Mouse (Mus musculus) liver, embryonic 16.5 days (tissue): Measurements from ENCODE around the gene Aprt. TPM values are rescaled to one million over a fixed set of nuclear protein-coding genes. Genes with fewer than 3 reads are reported as not detected.
A peak's percentile ranks its signal among the peaks of the same experiment; 100 is the strongest.

ENCODE experiments used
- ATAC-seq: fragments of 200-750 bp; cut with Nextera tagmentation; 2 replicates; pipeline ENCODE4 v1.8.0; 2017; ENCODE audit warnings: low read depth, mild to moderate bottlenecking, moderate number of reproducible peaks, moderate library complexity
- H3K27ac ChIP-seq: fragments of 300-500 bp; sonication (generic); 2 replicates; pipeline ENCODE4 v1.5.1; 2014; ENCODE audit warnings: mild to moderate bottlenecking, low read length
- H3K27me3 ChIP-seq: fragments of 300-500 bp; sonication (generic); 2 replicates; pipeline ENCODE4 v1.6.1; 2014; ENCODE audit warnings: low read depth, low read length, mixed read lengths; ENCODE audit not compliant: control insufficient read depth, insufficient read depth
- H3K36me3 ChIP-seq: fragments of 300-500 bp; sonication (generic); 2 replicates; pipeline ENCODE4 v1.6.1; 2014; ENCODE audit warnings: mild to moderate bottlenecking; ENCODE audit not compliant: control insufficient read depth, insufficient read depth
- H3K4me1 ChIP-seq: fragments of 300-500 bp; sonication (generic); 2 replicates; pipeline ENCODE4 v1.6.1; 2014; ENCODE audit warnings: low read depth, low read length, mixed read lengths; ENCODE audit not compliant: control insufficient read depth
- H3K4me2 ChIP-seq: fragments of 300-500 bp; sonication (generic); 2 replicates; pipeline ENCODE4 v1.6.1; 2014; ENCODE audit warnings: low read depth, low read length, mixed read lengths
- H3K4me3 ChIP-seq: fragments of 300-500 bp; sonication (generic); 2 replicates; pipeline ENCODE4 v1.5.1; 2014; ENCODE audit warnings: low read depth, mild to moderate bottlenecking, low read length
- H3K9ac ChIP-seq: fragments of 300-500 bp; sonication (generic); 2 replicates; pipeline ENCODE4 v1.6.1; 2014; ENCODE audit warnings: low read depth, low read length
- H3K9me3 ChIP-seq: fragments of 300-500 bp; sonication (generic); replicated peaks from 2 replicates; pipeline ENCODE4 v1.6.1; 2016; ENCODE audit warnings: low read length; ENCODE audit not compliant: control insufficient read depth
- WGBS: fragments of 180-500 bp; shearing (Covaris S2); extraction: QIAGEN DNeasy Blood & Tissue Kit; methylation state at CpG from one replicate; pipeline ENCODE4 v1.1.7; 2014; ENCODE audit not compliant: insufficient replicate concordance; 5-methylcytosine and 5-hydroxymethylcytosine counted together
- polyA plus RNA-seq: library from polyadenylated mRNA; unstranded; fragments of >200 nt; fragmentation: Nextera tagmentation; extraction: Ambion mirVana; gene quantifications from 2 replicates; pipeline ENCODE4 v1.2.1, GENCODE M21; 2015

Gene Aprt
- polyA plus RNA-seq, 1 experiment from 2014 or later = 204 TPM

DNA sequence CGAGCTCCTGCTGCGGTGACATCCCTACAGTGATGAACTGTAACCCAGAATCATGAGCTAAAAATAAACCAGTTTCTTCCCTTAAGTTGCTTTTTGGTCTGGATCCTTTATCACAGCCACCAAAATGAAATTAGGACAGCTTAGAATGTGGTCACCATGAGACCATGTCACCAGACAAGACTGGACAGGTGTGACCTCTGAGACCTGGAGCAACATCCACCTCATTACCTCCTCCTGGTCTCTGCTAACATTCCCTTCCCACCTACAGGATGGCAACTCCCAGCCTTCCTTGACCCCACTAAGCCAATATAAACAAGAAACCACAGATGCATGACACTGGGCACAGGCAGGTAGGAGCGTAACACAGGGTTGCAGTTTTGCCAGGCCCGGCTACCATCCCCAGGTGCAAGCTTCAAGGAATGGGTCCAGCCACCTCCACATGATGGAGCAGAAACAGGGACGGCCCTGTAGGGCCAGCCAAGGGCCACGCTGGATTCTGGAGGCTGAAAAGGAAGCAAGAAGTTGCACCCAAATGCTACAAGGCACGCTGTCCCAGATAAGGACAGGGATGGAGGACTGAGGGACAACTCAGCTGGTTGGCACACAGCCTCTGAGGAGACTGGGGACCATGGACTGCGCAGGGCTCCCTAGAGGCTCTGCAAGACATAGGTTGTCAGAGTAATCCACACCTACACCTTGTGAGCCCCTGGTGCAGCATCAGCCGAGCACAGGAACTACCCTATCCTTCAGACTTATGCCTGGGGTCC lies 38.2 kb downstream of the Aprt start:
- H3K4me1 ChIP-seq = peaks cover 72% of the 10 kb centered on the region
- ATAC-seq = peak; percentile 28

DNA sequence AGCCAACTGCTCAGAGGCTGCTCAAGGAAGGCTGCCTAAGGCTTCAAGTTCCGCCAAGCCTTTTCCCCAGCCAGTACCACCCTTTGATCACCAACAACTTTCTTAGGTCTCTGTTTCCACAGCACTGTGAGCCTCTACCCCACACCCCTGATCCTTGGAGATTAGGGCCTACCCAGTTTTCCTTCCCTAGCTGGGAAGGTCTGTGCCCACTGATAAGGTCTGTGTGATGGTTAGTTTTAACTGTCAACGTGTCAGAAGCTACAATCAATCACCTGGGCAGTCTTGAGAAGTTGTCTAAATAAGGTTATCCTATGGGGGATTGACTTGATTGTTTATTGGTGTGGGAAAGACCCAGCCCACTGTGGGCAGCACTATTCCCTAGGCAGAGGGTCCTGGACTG lies 38.9 kb downstream of the Aprt start:
- Histone ChIP-seq H3K9me3 (no peaks in the 10 kb centered on the region), H3K4me3 (peak overlapping the region; percentile 39), H3K4me1 (peaks cover 68% of the 10 kb centered on the region), H3K27me3 (no peaks in the 10 kb centered on the region), H3K4me2 (peak overlapping the region; percentile 81), H3K36me3 (no peaks in the 10 kb centered on the region), H3K9ac (peak overlapping the region; percentile 73), H3K27ac (peak overlapping the region; percentile 98)
- 18% methylated on average over 2 of the region's 2 CpGs for WGBS
- ATAC-seq = peak; percentile 94

More for the DNA sequence above, 38.2 kb downstream of the Aprt start:
- Histone ChIP-seq H3K9me3 (no peaks in the 10 kb centered on the region), H3K4me3 (peak overlapping the region; percentile 39; the same call in 1 of the 2 replicates), H3K9ac (peak overlapping the region; percentile 73), H3K27ac (peak overlapping the region; percentile 98), H3K4me2 (peak overlapping the region; percentile 81), H3K27me3 (no peaks in the 10 kb centered on the region), H3K36me3 (no peaks in the 10 kb centered on the region)
- WGBS = 47% methylated on average over 9 of the region's 9 CpGs

DNA sequence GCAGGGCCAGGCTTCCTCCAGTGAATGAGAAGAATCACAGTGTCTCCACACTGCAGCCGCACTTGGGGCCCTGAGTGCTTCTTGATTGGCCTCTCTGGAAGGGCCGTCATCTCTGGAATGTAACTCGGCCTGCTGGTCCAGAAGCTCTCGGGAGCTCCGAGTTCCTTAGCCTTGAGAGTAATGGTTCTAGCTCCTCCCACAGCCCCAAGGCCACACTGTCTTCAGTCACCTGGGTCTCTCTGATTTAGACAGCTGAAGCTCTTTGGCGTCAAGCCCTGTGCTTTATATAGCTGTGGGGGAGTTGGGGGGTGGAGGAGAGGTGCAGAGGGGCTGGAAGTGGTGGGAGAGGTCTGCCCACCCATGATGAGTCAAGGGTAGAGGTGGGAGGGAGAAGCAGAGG lies 39.7 kb downstream of the Aprt start:
- peak overlapping the region; percentile 73 for H3K9ac ChIP-seq
- H3K4me2 ChIP-seq = peak overlapping the region; percentile 81
- 33% methylated on average over 6 of the region's 6 CpGs for WGBS
- peak overlapping the region; percentile 98 for H3K27ac ChIP-seq
- no peaks in the 10 kb centered on the region for H3K9me3 ChIP-seq
- no peaks in the 10 kb centered on the region for H3K27me3 ChIP-seq
- H3K4me1 ChIP-seq = peaks cover 63% of the 10 kb centered on the region
- peak; percentile 12; the same call in 1 of the 2 replicates for ATAC-seq
- peak overlapping the region; percentile 39 for H3K4me3 ChIP-seq
- 0 out of 2 replicates have a peak, but pooled peaks cover 1% of the 10 kb centered on the region for H3K36me3 ChIP-seq

DNA sequence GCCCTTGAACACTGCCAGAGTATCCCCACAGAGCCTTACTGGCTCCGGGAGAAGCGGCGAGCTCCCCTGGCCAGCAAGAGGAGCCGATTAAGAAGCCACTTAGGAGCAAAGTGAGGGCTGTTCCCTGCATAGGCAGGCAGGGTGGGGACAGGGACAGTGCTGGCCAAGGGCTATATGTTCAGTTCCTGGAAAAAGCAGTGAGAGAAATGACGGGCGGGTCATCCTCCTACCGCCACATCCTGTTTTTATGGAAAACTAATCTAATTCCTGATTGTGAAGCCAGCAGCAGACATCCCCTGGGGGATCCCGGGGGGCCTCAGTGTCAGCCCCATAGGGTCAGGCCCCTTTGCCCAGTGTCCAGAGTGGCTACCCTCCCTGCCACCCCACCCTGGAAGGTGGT lies 45.4 kb downstream of the Aprt start:
- no peaks in the 10 kb centered on the region for H3K27me3 ChIP-seq
- H3K4me2 ChIP-seq = no peak overlapping the region
- 0 out of 2 replicates have a peak, but pooled peaks cover 2% of the 10 kb centered on the region for H3K36me3 ChIP-seq
- peak; percentile 14; the same call in 1 of the 2 replicates for ATAC-seq
- no peaks in the 10 kb centered on the region for H3K9me3 ChIP-seq
- H3K4me3 ChIP-seq = no peak overlapping the region
- H3K27ac ChIP-seq = peak overlapping the region; percentile 56
- peaks cover 33% of the 10 kb centered on the region for H3K4me1 ChIP-seq
- WGBS = 81% methylated on average over 8 of the region's 8 CpGs
- H3K9ac ChIP-seq = no peak overlapping the region

DNA sequence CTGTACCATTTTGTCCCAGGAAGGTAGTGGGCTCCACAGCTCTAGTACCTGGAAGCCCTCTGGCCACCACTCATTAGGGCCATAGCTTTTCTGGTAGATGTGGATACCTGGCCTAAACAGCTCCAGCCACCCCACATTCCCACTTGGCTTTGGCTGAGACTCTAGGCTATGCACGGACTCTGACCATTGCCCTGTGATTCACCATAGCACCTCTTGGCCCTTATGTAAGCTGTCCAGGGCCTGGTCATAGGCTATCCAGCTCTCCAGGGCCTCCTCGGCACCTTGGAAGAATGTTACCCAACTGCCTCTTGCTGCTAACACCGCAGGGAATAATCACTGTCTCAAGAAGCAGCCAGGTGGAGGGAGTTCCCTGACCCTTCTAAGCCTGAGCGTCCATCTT lies 47.5 kb downstream of the Aprt start:
- H3K4me3 ChIP-seq = no peak overlapping the region
- H3K9ac ChIP-seq = no peak overlapping the region
- ATAC-seq = no peak
- H3K9me3 ChIP-seq = no peaks in the 10 kb centered on the region
- no peaks in the 10 kb centered on the region for H3K27me3 ChIP-seq
- peaks cover 46% of the 10 kb centered on the region for H3K4me1 ChIP-seq
- 87% methylated on average over 4 of the region's 4 CpGs for WGBS
- H3K4me2 ChIP-seq = no peak overlapping the region
- 0 out of 2 replicates have a peak, but pooled peaks cover 2% of the 10 kb centered on the region for H3K36me3 ChIP-seq
- H3K27ac ChIP-seq = no peak overlapping the region

DNA sequence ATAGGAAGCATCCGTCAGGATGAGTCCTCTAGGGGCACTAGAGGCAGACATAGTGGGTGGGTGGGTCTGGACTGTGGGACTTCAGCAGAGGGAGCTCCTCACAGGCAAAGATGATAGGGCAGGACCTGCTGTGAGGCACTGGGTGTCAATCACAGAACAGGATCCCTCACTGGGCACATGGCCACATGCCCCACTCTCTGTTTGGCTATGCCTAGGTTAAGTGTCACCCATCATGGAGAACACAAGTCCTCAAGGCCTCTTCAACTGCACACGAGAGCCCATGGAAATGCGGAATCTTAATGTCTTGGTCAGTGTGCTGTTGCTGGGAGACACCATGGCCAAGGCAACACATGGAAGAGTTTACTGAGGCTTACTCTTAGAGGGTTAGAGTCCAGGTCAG lies 48.8 kb downstream of the Aprt start:
- 0 out of 2 replicates have a peak overlapping the region, but pooled peaks have one; percentile 9 for H3K27ac ChIP-seq
- H3K9me3 ChIP-seq = no peaks in the 10 kb centered on the region
- 80% methylated on average over 3 of the region's 3 CpGs for WGBS
- no peak overlapping the region for H3K4me2 ChIP-seq
- no peaks in the 10 kb centered on the region for H3K27me3 ChIP-seq
- ATAC-seq = no peak
- 0 out of 2 replicates have a peak, but pooled peaks cover 2% of the 10 kb centered on the region for H3K36me3 ChIP-seq
- no peak overlapping the region for H3K4me3 ChIP-seq
- H3K9ac ChIP-seq = no peak overlapping the region
- peaks cover 54% of the 10 kb centered on the region for H3K4me1 ChIP-seq

DNA sequence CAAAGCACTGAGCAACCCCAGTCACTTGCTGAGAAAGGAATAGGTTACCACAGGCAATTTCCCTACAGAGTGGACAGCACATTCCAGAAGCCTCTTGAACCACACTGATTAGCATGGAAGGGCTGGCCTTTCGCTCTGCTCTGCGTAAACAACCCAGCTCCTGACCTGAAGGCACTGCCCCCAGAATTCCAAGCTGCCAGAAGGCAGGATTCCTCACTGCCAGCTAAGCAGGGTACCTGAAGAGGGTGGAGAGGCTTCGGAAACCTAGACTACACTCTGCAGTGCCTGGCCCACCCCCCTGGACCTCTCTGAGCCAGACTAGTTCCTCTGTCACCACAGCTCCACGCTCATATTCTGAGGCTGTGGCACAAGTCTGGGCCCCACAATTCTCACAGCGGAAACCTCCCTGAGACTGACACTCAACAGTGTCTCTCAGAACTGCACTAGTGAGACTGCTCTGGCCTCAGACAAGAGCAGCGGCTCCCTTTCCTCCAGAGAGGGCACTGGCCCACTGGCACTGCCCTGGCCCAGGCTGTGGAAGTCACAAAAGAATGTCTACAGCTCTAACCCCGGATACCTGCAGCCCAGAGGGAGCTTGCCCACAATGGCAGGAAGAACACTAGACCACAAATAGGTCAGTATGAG lies 50.1 kb downstream of the Aprt start:
- no peak for ATAC-seq

DNA sequence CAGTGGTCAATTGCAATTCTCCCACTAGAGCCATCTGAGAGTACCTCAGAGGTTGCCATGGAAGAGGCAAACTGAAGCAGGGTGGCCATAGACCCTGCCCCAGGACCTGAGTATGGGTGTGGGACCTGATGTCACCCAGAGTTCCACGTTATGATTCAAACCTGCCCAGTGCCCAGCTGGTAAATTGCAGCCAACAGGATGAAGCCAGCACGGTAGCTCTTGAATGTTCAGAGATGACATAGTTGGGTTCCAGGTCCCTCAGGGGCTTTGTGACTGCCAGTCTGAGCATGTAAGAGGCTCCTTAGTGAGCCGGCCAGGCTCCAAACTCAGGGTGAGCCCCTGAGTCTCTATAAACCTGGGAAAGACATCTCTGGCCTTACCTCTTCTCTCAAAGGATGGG lies 50.6 kb downstream of the Aprt start:
- WGBS = 62% methylated on average over 3 of the region's 3 CpGs

More for the DNA sequence above, 50.1 kb downstream of the Aprt start:
- peak overlapping the region; percentile 10; the same call in 1 of the 2 replicates for H3K9ac ChIP-seq
- H3K27ac ChIP-seq = peak overlapping the region; percentile 65
- no peaks in the 10 kb centered on the region for H3K36me3 ChIP-seq
- H3K27me3 ChIP-seq = no peaks in the 10 kb centered on the region
- no peak overlapping the region for H3K4me2 ChIP-seq
- H3K4me1 ChIP-seq = peaks cover 56% of the 10 kb centered on the region
- no peak overlapping the region for H3K4me3 ChIP-seq
- WGBS = 55% methylated on average over 7 of the region's 7 CpGs
- H3K9me3 ChIP-seq = no peaks in the 10 kb centered on the region

More for the DNA sequence above, 50.6 kb downstream of the Aprt start:
- H3K9ac ChIP-seq = peak overlapping the region; percentile 10; the same call in 1 of the 2 replicates
- peak overlapping the region; percentile 65 for H3K27ac ChIP-seq
- H3K4me2 ChIP-seq = no peak overlapping the region
- no peaks in the 10 kb centered on the region for H3K9me3 ChIP-seq
- no peak overlapping the region for H3K4me3 ChIP-seq
- H3K27me3 ChIP-seq = no peaks in the 10 kb centered on the region
- no peaks in the 10 kb centered on the region for H3K36me3 ChIP-seq
- peaks cover 56% of the 10 kb centered on the region for H3K4me1 ChIP-seq
- ATAC-seq = no peak
